Mouse (Mus musculus) induced T-regulatory cell, adult 2 months (primary cell): Measurements from ENCODE around the gene Hspa14.

ENCODE experiments used
- DNase-seq: peaks from one replicate; pipeline ENCODE4 v3.0.0-alpha.2; 2012; ENCODE audit warnings: low read depth

The Hspa14 gene

GRCm38 (mm10) chr2:3512552-3513454, at the start of gene Hspa14, which contains the start of the genes Gm45902 and Cdnf:
Gene Hspa14, minus strand, starts transcription at chr2:3512814.
Gene Gm45902, minus strand, starts transcription at chr2:3512790.
Gene Cdnf, plus strand, starts transcription at chr2:3513030.
- DNase-seq: peak; percentile 99

GRCm38 (mm10) chr2:3546588-3546987, 34.0 kb upstream of the Hspa14 start:
- peak; percentile 83 for DNase-seq

- no peak for DNase-seq
Observed at GRCm38 (mm10) chr2:3546055-3546454, 33.4 kb upstream of the Hspa14 start.

GRCm38 (mm10) chr2:3541307-3542079, 28.9 kb upstream of the Hspa14 start:
- DNase-seq: no peak

- no peak for DNase-seq
Observed at GRCm38 (mm10) chr2:3526288-3526687, 13.7 kb upstream of the Hspa14 start.

GRCm38 (mm10) chr2:3522558-3522957, 9.9 kb upstream of the Hspa14 start:
- DNase-seq: no peak

GRCm38 (mm10) chr2:3512076-3512475, 538 bp downstream of the Hspa14 start:
- peak; percentile 85 for DNase-seq

GRCm38 (mm10) chr2:3500886-3501285, 11.7 kb downstream of the Hspa14 start:
- no peak for DNase-seq

GRCm38 (mm10) chr2:3499543-3499942, 13.1 kb downstream of the Hspa14 start:
- no peak for DNase-seq

GRCm38 (mm10) chr2:3493833-3494409, 18.7 kb downstream of the Hspa14 start:
- no peak for DNase-seq

GRCm38 (mm10) chr2:3489816-3490215, 22.8 kb downstream of the Hspa14 start:
- no peak for DNase-seq

GRCm38 (mm10) chr2:3480239-3480638, 32.4 kb downstream of the Hspa14 start:
- no peak for DNase-seq

- no peak for DNase-seq
Observed at GRCm38 (mm10) chr2:3475746-3476251, 36.8 kb downstream of the Hspa14 start.

- peak; percentile 98 for DNase-seq
Observed at GRCm38 (mm10) chr2:3474861-3475283, 37.7 kb downstream of the Hspa14 start, which contains the start of gene Suv39h2. Gene Suv39h2, minus strand, starts transcription at chr2:3475031.

- peak; percentile 77 for DNase-seq
Observed at GRCm38 (mm10) chr2:3474361-3474805, 38.2 kb downstream of the Hspa14 start.

- peak; percentile 61 for DNase-seq
Observed at GRCm38 (mm10) chr2:3473891-3474290, 38.7 kb downstream of the Hspa14 start.

GRCm38 (mm10) chr2:3456590-3456989, 56.0 kb downstream of the Hspa14 start:
- DNase-seq: no peak

- DNase-seq: no peak
Observed at GRCm38 (mm10) chr2:3453096-3453495, 59.5 kb downstream of the Hspa14 start.

- DNase-seq: no peak
Observed at GRCm38 (mm10) chr2:3449431-3449830, 63.2 kb downstream of the Hspa14 start.

- no peak for DNase-seq
Observed at GRCm38 (mm10) chr2:3445984-3446383, 66.6 kb downstream of the Hspa14 start.

- no peak for DNase-seq
Observed at GRCm38 (mm10) chr2:3444206-3444605, 68.4 kb downstream of the Hspa14 start.
